Mouse (Mus musculus) lung, postnatal 36 days (tissue): ENCODE measurements around the gene Mast1.

Experiments used
- DNase-seq: peaks from one replicate; pipeline ENCODE4 v3.0.0; 2022; ENCODE audit warnings: mixed read lengths

The Mast1 gene

DNA sequence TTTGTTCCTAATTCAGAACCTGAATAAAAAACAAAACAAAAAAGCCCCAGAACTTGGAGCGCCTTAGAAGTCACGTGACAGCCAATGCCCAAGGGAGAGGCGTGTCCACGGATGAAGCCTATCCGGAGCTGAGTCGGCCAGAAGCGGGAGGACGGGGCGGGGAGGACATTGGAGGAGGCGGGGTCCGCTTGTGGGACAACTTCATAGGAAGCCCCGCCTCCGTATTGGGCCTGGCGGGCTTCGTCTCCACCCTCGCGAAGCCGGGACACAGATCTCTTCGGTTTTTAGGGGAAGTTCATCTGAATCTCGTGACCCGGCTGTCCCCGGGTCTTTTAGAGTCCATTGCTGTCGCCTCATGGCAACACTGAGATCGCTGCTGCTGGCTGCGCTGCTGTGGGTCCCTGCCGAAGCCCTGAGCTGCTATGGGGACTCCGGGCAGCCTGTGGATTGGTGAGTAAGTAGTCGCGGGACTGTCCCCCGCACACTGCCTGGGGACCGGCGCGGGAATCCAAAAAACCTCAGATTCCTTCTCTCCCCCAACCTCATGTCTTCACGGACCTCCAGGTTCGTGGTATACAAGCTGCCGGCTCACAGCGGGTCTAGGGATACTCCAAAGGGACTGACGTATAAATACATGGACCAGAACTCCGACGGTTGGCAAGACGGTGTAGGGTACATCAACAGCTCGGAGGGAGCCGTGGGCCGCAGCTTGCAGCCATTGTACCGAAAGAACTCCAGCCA is 28.6 kb downstream of the Mast1 start, which contains the start of gene Dnase2a:
Dnase2a (plus strand) TSS at position 140 of the 741 bp plus-strand sequence.
- DNase-seq: peak; percentile 100

DNA sequence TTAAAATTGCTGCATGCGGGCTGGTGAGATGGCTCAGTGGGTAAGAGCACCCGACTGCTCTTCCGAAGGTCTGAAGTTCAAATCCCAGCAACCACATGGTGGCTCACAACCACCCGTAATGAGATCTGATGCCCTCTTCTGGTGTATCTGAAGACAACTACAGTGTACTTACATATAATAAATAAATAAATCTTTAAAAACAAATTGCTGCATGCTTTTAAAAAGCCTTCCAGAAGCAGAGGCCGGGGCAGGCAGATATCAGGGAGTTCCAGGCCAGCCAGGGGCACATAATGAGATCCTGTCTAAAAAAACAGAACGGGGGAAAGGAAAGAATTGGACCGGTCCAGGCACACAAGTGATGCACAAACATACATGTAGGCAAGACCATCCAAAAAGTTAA is 29.2 kb downstream of the Mast1 start:
- peak; percentile 15 for DNase-seq

DNA sequence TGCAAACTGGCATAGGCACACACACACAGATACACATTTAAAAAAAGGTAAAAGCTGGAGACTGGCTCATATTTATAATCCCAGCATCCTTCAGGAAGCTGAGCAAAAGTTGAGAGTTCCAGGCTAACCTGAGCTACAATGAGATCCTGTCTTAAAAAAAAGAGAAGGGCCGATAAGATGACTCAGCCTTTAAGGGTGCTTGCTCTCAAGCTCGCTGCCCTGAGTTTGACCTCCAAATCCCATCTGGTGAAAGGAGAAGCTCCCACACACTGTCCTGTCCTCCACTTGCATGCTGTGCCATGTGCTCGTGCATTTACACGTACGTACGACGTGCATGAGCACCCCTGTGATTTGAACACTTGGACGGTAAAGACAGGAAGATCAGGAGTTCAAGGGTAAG is 29.7 kb downstream of the Mast1 start:
- DNase-seq: no peak

DNA sequence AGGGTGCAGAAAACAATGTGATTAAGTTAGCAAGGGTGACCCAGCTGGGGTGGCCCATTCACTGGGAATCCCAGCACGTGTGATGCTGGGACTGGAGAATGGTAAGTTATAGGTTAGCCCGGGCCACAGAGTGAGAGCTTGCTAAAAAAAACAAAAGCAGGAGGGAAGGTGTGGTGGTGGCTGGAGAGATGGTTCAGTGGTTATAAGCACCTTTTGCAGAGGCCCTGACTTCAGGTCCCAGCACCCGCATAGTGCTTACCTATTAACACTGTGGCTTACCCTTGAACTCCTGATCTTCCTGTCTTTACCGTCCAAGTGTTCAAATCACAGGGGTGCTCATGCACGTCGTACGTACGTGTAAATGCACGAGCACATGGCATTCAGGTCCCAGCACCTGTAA is 30.1 kb downstream of the Mast1 start:
- no peak for DNase-seq

DNA sequence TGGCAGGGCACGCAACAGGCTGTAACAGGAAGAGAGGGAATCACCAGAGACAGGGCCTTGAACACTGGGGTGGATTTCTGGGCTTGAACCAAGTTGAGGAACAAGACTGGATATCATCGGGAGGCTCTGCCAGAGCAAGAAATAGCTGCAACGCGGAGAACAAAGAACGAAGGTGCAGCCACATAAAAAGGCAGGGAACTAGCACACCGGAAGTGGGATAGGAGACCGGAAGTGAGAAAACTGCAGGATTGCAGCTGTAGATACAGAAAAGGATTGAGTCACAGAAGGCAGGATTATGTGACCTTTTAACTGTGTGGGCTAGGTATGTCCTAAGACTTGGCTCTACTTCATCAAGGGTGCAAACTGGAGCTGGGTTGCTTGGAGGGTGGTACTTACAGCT is 32.8 kb downstream of the Mast1 start:
- DNase-seq: no peak

DNA sequence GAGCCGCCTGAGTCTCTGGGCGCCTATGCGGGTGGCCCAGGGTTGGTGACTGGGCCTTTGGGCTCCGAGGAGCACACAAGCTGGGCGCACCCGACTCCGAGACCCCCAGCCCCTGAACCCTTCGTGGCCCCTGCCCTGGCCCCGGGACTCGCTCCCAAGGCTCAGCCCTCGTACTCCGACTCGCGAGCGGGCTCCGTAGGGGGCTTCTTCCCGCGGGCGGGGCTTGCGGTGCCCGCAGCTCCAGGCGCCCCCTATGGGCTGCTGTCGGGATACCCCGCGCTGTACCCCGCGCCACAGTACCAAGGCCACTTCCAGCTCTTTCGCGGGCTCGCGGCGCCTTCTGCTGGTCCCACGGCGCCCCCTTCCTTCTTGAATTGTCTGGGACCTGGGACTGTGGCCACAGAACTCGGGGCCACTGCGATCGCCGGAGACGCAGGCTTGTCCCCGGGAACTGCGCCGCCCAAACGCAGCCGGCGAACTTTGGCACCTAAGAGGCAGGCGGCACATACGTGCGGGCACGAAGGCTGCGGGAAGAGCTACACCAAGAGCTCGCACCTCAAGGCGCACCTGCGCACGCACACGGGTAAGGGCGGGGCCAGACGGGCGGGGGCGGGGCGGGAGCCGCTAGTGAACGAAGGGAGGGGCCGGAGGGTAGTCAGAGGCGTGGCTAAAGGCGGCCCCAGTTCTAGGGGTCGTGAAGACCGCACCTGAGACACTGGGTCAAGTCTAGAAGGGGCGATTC is 34.1 kb downstream of the Mast1 start:
- peak; percentile 96 for DNase-seq

DNA sequence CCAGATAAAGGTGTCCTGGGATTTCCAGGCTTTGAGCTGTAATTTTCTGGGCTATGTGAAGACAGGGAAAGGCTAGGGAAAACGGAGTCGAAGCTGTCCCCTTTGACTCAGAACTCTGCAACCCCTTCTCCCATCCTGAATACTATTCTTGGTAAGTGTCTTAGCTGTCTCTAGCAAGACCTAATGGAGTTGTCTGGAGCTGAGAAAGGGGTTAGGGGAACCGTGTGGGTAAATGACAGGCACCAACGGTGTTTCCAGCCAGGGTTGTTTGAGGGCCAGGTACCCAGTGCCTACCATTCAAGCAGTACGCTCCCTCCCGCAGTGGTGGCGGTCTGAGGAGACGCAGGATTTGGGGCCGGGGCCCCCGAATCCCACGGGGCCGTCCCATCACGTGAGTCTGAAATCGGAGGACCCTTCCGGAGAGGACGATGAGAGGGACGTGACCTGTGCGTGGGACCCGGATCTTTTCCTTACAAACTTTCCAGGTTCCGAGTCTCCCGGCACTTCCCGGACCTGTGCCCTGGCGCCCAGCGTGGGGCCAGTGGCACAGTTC is 34.7 kb downstream of the Mast1 start:
- no peak for DNase-seq

DNA sequence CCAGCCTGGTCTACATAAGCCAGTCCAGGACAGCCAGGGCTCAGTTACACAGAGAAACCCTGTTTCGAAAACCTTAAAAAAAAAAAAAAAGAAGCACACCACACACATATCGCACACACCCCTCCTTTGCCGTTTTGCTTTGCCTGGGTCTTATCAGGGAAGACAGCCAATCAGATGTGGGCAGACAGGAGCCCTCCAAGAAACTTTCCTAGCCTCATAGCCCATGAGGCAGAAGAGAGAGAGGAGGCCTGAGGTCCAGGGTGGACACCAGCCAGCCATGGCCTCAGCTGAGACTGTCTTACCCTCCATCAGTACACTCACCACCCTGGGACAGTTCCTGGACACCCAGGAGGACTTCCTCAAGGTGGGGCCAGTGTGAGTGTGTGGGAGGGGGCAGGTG is 35.4 kb downstream of the Mast1 start, which contains the start of gene Klf1:
Klf1 (plus strand) TSS at position 177 of the 400 bp plus-strand sequence.
- DNase-seq: no peak

DNA sequence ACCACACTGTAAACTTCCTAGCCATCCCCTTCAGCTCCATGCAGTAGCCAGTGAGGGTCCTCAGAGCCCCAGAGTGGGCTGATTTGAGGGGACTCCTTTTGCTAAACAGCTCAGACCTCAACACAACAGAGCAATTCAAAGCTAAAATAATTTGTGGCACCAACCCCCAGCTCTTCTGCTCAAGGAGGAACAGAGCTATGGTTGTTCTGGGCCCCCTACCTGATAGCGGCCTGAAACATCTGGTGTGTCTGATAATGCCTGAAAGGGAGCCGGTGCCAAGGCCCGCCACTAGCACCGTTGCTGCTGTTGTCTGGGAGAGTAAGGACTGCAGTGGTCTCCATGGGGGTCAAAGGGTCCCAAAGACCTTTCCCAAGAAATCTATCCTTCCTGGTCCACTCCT is 36.1 kb downstream of the Mast1 start:
- DNase-seq: no peak

DNA sequence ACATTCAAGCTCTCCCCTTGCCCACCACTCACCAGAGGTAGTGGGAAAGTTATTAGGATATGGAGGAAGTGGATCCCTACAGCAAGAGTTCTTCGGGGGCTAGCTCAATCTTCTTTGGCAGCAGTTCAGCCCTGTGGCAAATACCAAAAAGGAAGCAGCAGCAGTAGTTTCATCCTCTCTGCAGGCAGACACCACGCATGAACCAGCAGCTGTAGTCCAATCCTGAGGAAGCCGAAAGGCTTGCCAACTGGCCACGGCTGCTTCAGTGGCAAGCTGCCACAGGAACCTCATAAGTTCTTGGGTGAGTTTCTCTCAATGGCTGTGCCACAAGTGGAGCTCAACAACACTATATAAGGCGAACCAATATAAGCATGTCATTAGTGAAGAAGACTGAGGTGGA is 41.2 kb downstream of the Mast1 start:
- no peak for DNase-seq

DNA sequence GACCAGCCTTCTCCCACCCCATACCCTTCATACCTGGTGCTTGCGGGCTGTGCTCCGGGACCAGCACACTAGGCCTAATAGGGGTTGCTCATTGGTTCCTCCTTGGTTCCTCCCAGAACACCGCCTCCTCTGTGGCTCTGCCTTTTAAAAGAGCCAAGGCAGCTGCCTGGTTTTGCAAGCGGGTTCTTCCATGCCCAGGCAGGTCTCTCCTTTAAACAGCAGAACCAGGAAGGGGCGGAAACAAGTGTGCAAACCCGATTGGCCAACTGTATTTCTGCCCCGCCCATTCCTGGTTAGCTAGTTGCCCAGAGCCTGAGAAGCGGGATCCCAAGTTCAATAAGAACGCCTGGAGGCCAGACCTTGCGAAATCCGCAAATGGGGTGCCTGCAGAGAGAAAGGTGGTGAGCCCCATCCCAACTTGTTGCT is 43.4 kb downstream of the Mast1 start, which contains the start of gene Gcdh:
Gcdh (minus strand) TSS at position 213 of the 426 bp plus-strand sequence.
- peak; percentile 99 for DNase-seq

DNA sequence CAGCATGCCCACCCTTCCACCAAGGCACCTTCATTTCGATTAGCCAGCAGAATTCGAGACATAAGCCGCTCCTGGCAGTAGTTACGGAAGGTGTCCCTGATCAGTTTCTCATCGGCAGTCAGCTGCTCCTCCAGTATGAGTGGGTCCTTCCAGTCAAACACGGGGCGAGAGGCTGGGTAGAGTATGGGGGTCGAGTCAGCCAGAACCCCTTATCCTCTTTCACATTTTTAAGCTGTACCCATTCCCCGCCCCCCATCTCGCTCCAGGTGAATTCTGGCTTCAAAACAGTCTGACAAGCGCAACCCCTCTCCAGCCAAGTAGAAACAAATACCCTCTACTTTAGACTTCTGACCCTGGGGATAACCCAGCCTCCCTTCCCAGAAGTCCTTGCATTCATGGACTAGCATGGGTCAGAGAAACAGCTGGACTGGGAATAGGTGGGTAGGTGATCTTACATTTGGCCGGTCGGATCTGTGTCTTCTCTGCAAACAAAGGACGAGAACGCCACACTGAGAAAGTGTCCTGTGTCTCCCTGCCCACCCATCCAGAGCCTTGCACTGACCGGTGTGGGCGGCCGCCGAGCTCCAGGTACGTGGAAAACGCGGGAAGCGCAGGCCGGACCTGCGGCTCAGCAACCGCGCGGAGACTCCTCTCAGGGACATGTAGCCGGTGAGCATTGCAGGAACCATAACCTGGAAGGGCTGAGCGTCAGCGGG is 44.0 kb downstream of the Mast1 start:
- no peak for DNase-seq

DNA sequence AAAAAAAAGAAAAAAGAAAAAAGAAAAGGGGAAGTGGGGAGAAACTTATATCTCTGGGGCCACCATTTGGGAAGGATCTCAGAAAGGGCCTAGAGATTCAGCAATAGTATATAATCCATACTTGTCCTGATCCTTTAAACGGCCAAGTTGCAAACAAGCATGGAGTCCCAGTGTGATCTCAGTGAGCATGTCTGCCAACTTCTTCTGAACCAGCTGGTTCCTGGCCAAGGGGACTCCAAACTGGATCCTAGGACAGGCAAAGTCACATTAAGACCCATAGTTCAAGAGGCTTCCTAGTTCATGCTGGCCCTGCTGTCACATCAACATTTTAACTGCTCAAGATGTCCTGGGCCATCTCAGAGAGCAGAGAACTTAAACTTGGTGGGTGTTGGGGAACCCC is 48.0 kb downstream of the Mast1 start:
- DNase-seq: no peak

DNA sequence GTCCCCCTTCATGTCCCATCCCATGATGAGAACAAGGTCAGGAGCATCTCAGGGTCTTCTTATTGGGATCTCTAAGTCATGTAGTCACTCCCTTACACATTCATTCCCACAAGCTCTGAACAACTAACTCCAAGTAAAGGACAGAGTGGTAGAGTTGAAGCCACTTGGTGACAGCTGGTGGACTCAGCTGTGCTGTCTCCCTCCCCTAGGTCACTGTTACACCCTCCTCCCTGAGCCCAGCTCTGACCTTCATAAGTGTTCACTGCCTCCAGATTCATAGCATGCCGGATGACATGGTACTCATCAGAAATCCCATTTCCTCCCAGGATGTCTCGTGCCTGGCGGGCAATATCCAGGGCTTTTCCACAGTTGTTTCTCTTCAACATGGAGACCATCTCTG is 48.9 kb downstream of the Mast1 start:
- no peak for DNase-seq

DNA sequence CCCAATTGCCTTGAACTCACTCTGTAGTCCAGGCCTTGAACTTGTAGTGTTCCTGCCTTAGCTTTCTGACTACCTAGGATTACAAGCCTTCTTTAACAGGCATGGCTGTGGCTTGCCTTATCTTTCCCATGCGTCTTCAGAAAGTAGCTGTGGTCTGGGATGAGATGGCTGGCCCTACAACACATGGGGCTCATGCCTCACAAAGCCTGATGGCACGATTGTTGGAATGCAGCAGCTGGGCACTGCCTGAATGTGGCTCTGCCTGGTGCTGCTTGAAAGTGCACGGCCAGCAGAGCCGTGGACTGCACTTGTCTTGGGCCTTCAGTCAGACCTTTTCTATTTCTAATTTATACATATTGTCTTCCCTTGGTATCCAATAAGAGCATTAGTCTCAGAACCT is 52.4 kb downstream of the Mast1 start:
- DNase-seq: no peak

DNA sequence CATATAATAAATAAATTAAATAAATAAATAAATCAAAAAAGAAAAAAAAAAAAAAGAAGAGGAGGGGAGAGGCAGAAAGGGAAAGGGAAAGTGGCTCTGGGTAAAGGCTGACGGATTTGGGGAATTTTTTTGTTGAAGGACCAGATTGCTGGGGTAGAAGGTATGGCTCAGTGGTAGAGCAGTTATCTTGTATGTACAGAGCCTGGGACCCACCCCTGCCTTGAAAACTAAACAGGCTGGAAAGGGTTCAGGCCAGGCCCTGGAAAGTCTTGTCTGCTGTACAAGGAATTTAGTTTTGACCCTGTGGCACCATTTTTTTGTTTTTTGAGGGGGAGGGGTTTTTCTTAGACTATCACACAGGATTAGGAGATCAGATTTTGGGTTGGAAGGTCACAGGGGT is 58.2 kb downstream of the Mast1 start:
- no peak for DNase-seq

DNA sequence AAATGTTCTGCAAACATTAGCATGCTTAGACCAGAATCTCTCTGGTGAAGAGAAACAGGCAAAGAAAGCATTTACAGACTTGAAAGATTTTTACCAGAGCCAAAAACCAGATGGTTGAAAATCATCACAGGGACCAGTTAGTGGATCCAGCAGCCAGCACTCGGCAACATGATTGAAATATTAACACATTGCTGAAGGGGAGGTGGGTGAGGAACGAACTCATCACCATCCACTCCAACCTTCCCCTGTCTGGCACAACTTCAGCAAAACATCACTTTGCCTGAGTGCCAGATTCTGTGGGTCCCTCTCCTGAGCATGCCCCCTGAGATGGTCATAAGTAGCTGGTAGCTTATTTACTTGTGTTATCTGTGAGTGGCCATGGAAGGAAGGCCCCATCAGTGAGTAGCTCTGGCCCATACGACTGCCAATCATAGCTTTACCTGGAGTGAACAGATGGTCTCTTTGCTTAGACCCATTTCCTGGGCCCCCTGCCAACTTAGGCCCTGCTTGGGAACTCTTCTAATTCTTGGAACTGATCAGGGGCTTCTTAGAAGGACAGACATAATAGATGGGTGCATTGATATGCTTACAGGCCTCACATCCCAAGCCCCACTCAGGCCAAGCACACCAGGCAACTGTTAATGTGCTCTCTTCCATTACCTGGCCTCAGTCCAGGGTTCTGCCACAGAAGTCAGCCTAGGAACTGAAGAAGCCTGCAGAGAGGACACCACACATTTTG is 59.7 kb downstream of the Mast1 start:
- no peak for DNase-seq

DNA sequence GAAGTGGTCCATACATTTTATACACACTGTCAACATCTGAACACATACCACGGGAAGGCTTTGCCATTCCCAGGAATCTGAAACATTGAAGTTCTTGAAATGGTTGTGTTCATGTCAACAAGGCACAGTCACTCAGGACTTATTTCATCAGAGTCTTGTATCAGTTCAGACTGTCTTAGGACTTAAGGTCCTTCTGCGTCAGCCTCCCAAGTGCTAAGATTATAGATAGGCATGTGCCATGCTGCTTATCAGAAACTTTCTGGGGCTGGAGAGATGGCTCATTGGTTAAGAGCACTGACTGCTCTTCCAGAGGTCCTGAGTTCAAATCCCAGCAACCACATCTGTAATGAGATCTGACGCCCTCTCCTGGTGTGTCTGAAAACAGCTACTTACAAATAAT is 62.8 kb downstream of the Mast1 start:
- no peak for DNase-seq

DNA sequence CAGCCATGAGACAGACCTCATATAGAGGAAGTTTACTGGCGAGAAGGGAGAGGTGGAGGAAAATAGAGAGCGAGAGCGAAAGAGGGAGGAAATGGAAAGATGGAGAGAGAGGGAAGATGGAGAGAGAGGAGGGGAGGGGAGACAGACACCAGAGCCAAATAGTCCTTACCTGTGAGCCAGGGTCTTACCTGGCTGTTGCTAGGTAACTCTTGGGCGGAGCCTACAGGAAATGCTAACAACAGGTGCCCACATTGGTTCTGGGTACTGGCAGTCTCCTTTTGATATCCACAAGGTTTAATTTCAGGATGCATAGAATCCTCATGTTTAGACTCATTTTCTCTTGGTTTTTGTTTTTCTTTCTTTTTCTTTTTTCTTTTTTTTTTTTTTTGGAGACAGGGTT is 64.1 kb downstream of the Mast1 start:
- no peak for DNase-seq

DNA sequence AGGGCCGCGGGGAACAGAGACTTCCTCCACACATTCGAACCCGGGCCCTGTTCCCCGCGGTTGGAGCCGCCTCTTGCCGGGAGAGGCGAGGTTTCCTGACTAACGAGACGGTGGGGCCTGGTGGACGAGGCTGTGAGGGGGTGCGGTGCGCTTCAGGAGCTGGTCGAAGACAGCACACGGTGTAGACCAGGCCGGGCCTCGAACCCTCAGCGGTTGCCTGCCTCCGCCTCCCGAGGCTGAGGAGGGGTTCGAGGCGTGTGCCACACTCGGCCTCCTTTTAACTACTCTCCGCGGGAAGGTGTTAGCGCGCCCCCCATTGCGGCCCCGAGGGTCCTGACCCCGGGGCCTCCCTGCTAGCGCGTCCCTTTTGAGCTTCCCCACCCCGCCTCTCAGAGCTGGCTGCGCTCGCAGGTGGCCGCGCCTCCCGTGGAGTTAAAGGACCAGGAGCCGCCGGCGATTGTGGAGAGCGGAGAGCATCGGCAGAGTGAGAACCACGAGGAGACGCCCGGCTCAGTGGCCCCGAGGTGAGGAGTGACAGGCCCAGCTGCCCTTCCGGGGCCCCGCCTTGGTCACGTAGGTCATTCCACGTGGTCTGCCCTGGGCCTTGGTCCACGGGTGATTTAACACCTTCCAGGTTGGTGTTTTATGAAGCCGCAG is 64.7 kb downstream of the Mast1 start:
- DNase-seq: peak; percentile 41

DNA sequence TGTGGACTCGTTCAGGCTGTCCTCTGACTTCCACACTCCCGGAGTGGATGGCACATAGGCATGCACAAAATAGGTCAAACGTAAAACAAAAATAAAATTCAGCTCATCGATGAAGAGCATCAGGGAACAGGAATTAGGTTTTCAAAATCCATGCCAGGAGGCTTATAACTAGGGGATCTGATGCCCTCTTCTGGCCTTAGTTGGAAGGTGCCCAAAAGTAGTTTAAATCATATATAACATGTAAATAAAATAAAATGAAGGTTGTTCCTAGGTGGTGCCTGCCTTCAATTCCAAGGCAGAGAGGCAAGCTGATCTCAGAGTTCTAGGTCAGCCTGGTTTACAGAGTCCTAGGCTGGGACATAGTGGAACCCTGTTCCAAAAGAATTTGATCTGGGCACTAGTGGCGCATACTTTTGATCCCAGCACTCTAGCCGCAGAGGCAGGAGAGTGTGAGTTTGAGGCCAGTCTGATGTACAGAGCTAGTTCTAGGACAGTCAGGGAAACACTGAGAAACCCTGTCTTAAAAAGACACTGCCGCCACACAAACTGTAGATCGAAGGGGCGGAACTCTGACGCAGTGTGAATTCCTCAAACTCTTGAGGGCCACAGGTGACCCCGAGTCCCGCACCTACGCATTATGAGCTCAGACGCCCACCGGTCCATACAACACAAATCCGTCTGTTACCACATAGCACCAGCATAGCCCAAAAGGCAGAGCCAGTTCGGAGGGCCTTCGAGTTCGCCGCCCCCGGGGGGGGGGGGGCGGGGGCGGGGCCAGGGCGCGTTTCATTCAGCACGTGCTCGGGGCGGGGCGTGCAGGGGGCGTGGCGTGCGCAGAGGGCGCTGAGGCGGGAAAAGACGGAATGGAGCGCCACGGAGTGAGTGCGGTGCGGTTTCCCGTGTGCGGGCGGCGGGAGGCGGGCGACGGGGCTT is 65.5 kb downstream of the Mast1 start, which contains the start of gene Syce2:
Syce2 (plus strand) TSS at position 736 of the 933 bp plus-strand sequence.
- DNase-seq: peak; percentile 91
